Comparison of ENCODE assay signal across 13 mouse cellular contexts in genomic region chr2:33393951-33394635, GRCm38 (mm10). TPM values are rescaled to one million over a fixed set of nuclear protein-coding genes. Genes with fewer than 3 reads are reported as not detected.
DNase-seq lines count a peak whose midpoint lies in the region; ATAC-seq and TF ChIP-seq lines count a peak whose summit lies in the region.
"Had no signal": no experiment of that assay in that cellular context is flagged by ENCODE, and none has a peak within 500 bp of the region (broad histone marks: within the 10 kb centered on the region; RNA-seq: fewer than 3 reads in every experiment).

No protein-coding gene starts in this region.

- no peaks in the 10 kb centered on the region for H3K36me3 ChIP-seq in forebrain, embryonic 12.5 days (replicated peaks)
- no peaks in the 10 kb centered on the region for H3K36me3 ChIP-seq in forebrain, embryonic 10.5 days (replicated peaks)
- H3K36me3 ChIP-seq in kidney, adult 2 months (ENCODE audit: control insufficient read depth, insufficient read depth, low read length): no peaks in the 10 kb centered on the region
- H3K36me3 ChIP-seq: embryonic facial prominence, embryonic 12.5 days; liver, embryonic 13.5 days had no signal

- TF ChIP-seq POLR2A in kidney, adult 2 months (IDR thresholded peaks at IDR 0.05; ENCODE audit: low read depth, low read length): no peak

- 80% methylated on average over 11 of the region's 11 CpGs for WGBS in forebrain, embryonic 12.5 days
- 87% methylated on average over 11 of the region's 11 CpGs for WGBS in forebrain, embryonic 10.5 days
- 80% methylated on average over 11 of the region's 11 CpGs for WGBS in kidney, adult 2 months

- no peak overlapping the region for H3K4me3 ChIP-seq in forebrain, embryonic 12.5 days (replicated peaks)
- no peak overlapping the region for H3K4me3 ChIP-seq in forebrain, embryonic 10.5 days
- no peak overlapping the region for H3K4me3 ChIP-seq in kidney, adult 2 months (ENCODE audit: insufficient read depth, low read depth, low read length)
- H3K4me3 ChIP-seq: embryonic facial prominence, embryonic 12.5 days; liver, embryonic 13.5 days had no signal

- H3K9ac ChIP-seq in forebrain, embryonic 12.5 days: no peak overlapping the region
- H3K9ac ChIP-seq: embryonic facial prominence, embryonic 12.5 days; liver, embryonic 13.5 days had no signal

- no peak for TF ChIP-seq CTCF in kidney, adult 2 months (conservative IDR thresholded peaks at IDR 0.05; ENCODE audit: insufficient read depth, insufficient read length, low read depth, low read length)

- no peaks in the 10 kb centered on the region for H3K27me3 ChIP-seq in forebrain, embryonic 12.5 days
- no peaks in the 10 kb centered on the region for H3K27me3 ChIP-seq in forebrain, embryonic 10.5 days (ENCODE audit: poor library complexity, severe bottlenecking)
- no peaks in the 10 kb centered on the region for H3K27me3 ChIP-seq in kidney, adult 2 months (replicated peaks; ENCODE audit: control insufficient read depth, insufficient read depth, low read length)
- H3K27me3 ChIP-seq: embryonic facial prominence, embryonic 12.5 days; liver, embryonic 13.5 days had no signal

- 0 out of 2 replicates have a peak overlapping the region, but pooled peaks have one; percentile 19 for H3K27ac ChIP-seq in forebrain, embryonic 12.5 days
- no peak overlapping the region for H3K27ac ChIP-seq in forebrain, embryonic 10.5 days
- no peak overlapping the region for H3K27ac ChIP-seq in kidney, adult 2 months (ENCODE audit: insufficient read depth, low read depth, low read length)
- H3K27ac ChIP-seq: embryonic facial prominence, embryonic 12.5 days; liver, embryonic 13.5 days; macrophage had no signal

- no peaks in the 10 kb centered on the region for H3K9me3 ChIP-seq in forebrain, embryonic 12.5 days
- H3K9me3 ChIP-seq in forebrain, embryonic 10.5 days: peaks cover 8% of the 10 kb centered on the region
- H3K9me3 ChIP-seq: embryonic facial prominence, embryonic 12.5 days; liver, embryonic 13.5 days had no signal

- intact Hi-C loops in heart, postnatal 10 days (cut with DNase I): no loop called here

- no peaks in the 10 kb centered on the region for H3K4me1 ChIP-seq in forebrain, embryonic 12.5 days
- H3K4me1 ChIP-seq in forebrain, embryonic 10.5 days: no peaks in the 10 kb centered on the region
- H3K4me1 ChIP-seq in kidney, adult 2 months (ENCODE audit: control insufficient read depth, insufficient read depth, low read length): no peaks in the 10 kb centered on the region
- H3K4me1 ChIP-seq: embryonic facial prominence, embryonic 12.5 days; liver, embryonic 13.5 days had no signal

- DNase-seq in forebrain, embryonic 10.5 days (ENCODE audit: extremely low spot score, low spot score): no peak
- DNase-seq in right cerebral cortex, adult 2 months (ENCODE audit: low spot score in 2 of 2): peak; percentile 37 to 38
- DNase-seq in right cerebral cortex, postnatal 36 days (ENCODE audit: low spot score in 2 of 2): no peak
- DNase-seq in layer of hippocampus, adult 18-20 months (ENCODE audit: low spot score in 2 of 2): peak; percentile 63 to 80
- peak; percentile 29 for DNase-seq in right cerebral cortex, postnatal 4 days
- DNase-seq in heart, postnatal 10 days: no peak
- no peak for DNase-seq in kidney, adult 2 months
- DNase-seq: adrenal gland, postnatal 36 days; gastrocnemius, postnatal 25 days; liver, embryonic 13.5 days had no signal

- no peak for ATAC-seq in forebrain, embryonic 12.5 days (ENCODE audit: low FRiP score)

- H3K4me2 ChIP-seq in forebrain, embryonic 12.5 days: no peak overlapping the region
- H3K4me2 ChIP-seq: embryonic facial prominence, embryonic 12.5 days; liver, embryonic 13.5 days had no signal

RNA-seq across cellular contexts. Expression of gene Ralgps1, which starts 22.8 kb away (rescaled TPM):
- polyA plus RNA-seq in forebrain, embryonic 12.5 days (2016; fragmentation: Nextera tagmentation; extraction: Ambion mirVana): 23.8 and 28.7 TPM in 2 replicates
- polyA plus RNA-seq in forebrain, embryonic 10.5 days (2016; fragmentation: Nextera tagmentation; extraction: Ambion mirVana): 6.2 and 6.9 TPM in 2 replicates
- total RNA-seq in layer of hippocampus, adult 18-20 months (2021): 10 to 100 TPM; 60.3 to 62.4 TPM
- total RNA-seq in heart, postnatal 10 days (2021): 1 to 10 TPM; 6.7 to 9.0 TPM
- 4.9 and 5.6 TPM in 2 replicates for polyA plus RNA-seq in kidney, adult 2 months (2012; rRNA removed)

RNA-seq across cellular contexts. Expression of gene Zbtb34, which starts 37.0 kb away (rescaled TPM):
- polyA plus RNA-seq in forebrain, embryonic 12.5 days (2016; fragmentation: Nextera tagmentation; extraction: Ambion mirVana): 10.4 and 12.4 TPM in 2 replicates
- 6.6 and 7.6 TPM in 2 replicates for polyA plus RNA-seq in forebrain, embryonic 10.5 days (2016; fragmentation: Nextera tagmentation; extraction: Ambion mirVana)
- total RNA-seq in layer of hippocampus, adult 18-20 months (2021): 10 to 100 TPM; 12.0 to 14.2 TPM
- 10 to 100 TPM; 20.6 to 21.5 TPM for total RNA-seq in heart, postnatal 10 days (2021)
- 5.1 and 6.2 TPM in 2 replicates for polyA plus RNA-seq in kidney, adult 2 months (2012; rRNA removed)

Comparison
In these comparisons a context has a peak if more than half of its experiments do, and no peak if none do; other contexts are left out.
1. DNase-seq: peak in right cerebral cortex, adult 2 months (2 of 2), layer of hippocampus, adult 18-20 months (2 of 2) and right cerebral cortex, postnatal 4 days (single experiment); none in forebrain, embryonic 10.5 days (single experiment), right cerebral cortex, postnatal 36 days (0 of 2), heart, postnatal 10 days (0 of 2) and kidney, adult 2 months (single experiment).